Comparison of ENCODE assay signal across 9 mouse cellular contexts in the genomic region with DNA sequence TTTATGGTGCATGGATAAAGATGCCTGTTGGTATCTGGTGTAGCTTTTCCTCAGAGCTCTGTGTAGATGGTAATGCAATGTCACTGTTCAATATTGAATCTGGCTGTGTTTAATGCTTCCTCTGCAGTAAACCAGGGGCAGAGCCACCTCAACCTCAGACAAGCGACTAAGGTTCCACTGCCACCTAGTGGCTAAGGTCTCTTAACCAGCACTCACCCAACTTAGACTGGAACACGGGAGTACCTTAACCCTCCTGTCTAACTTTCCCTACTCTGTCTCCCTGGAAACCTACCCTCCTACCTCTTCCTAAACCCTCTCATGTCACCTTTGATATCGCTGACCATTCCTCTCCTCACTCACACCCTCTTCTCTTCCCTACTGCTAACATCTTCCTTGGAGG.
DNase-seq lines count a peak whose midpoint lies in the region; ATAC-seq and TF ChIP-seq lines count a peak whose summit lies in the region.
"Had no signal": no experiment of that assay in that cellular context is flagged by ENCODE, and none has a peak within 500 bp of the region (broad histone marks: within the 10 kb centered on the region; RNA-seq: fewer than 3 reads in every experiment).

No protein-coding gene starts in this region.

- peaks cover 7% of the 10 kb centered on the region; the same call in 1 of the 2 replicates for H3K4me1 ChIP-seq in forebrain, embryonic 13.5 days
- H3K4me1 ChIP-seq in midbrain, embryonic 14.5 days (ENCODE audit: control insufficient read depth, insufficient read depth, low read length), result no peaks in the 10 kb centered on the region

- H3K36me3 ChIP-seq in forebrain, embryonic 13.5 days (ENCODE audit: poor library complexity, severe bottlenecking), result no peaks in the 10 kb centered on the region
- no peaks in the 10 kb centered on the region for H3K36me3 ChIP-seq in midbrain, embryonic 14.5 days (ENCODE audit: control insufficient read depth, insufficient read depth, low read length)

- no peaks in the 10 kb centered on the region for H3K9me3 ChIP-seq in forebrain, embryonic 13.5 days (replicated peaks)
- H3K9me3 ChIP-seq in midbrain, embryonic 14.5 days (ENCODE audit: control insufficient read depth, low read length), result no peaks in the 10 kb centered on the region

- DNase-seq in gastrocnemius, adult 2 months, result peak; percentile 48
- DNase-seq in gastrocnemius, postnatal 25 days, result no peak
- DNase-seq in brain, adult 2 months (ENCODE audit: low read depth, low spot score), result peak; percentile 81
- peak; percentile 54 for DNase-seq in hindlimb bud, embryonic 11.5 days (ENCODE audit: extremely low spot score, low read depth, low spot score)
- peak; percentile 59 to 69 for DNase-seq in left cerebral cortex, postnatal 14 days (ENCODE audit: low spot score in 2 of 2)
- peak; percentile 87 for DNase-seq in midbrain, embryonic 14.5 days
- peak; percentile 23 to 27 for DNase-seq in spleen, postnatal 36 days (ENCODE audit: low spot score in 2 of 2)

- no peaks in the 10 kb centered on the region for H3K27me3 ChIP-seq in forebrain, embryonic 13.5 days
- H3K27me3 ChIP-seq in midbrain, embryonic 14.5 days (ENCODE audit: control insufficient read depth, insufficient read depth, low read length), result no peaks in the 10 kb centered on the region

- WGBS in forebrain, embryonic 13.5 days, result 20% methylated on average over 3 of the region's 3 CpGs
- whole genome bisulfite sequencing in midbrain, embryonic 14.5 days, result 20% methylated on average over 3 of the region's 3 CpGs

- intact Hi-C loops in gastrocnemius, adult 2 months (cut with DNase I), result no loop called here
- intact Hi-C loops in left cerebral cortex, postnatal 14 days (cut with DNase I), result loop anchor here (2.0 kb wide), 1 partner anchor 536 kb away; no protein-coding TSS in a partner anchor

- no peak overlapping the region for H3K27ac ChIP-seq in gastrocnemius, adult 2 months
- no peak overlapping the region for H3K27ac ChIP-seq in forebrain, embryonic 13.5 days
- no peak overlapping the region for H3K27ac ChIP-seq in midbrain, embryonic 14.5 days (replicated peaks; ENCODE audit: low read depth, low read length)

- TF ChIP-seq CTCF in gastrocnemius, adult 2 months (IDR thresholded peaks at IDR 0.05), result peak; percentile 69

- no peak overlapping the region for H3K9ac ChIP-seq in forebrain, embryonic 13.5 days
- H3K9ac ChIP-seq in midbrain, embryonic 14.5 days (replicated peaks; ENCODE audit: low read length), result no peak overlapping the region

- no peak overlapping the region for H3K4me2 ChIP-seq in forebrain, embryonic 13.5 days
- H3K4me2 ChIP-seq in midbrain, embryonic 14.5 days (ENCODE audit: low read length), result no peak overlapping the region

- no peak overlapping the region for H3K4me3 ChIP-seq in gastrocnemius, adult 2 months
- H3K4me3 ChIP-seq in forebrain, embryonic 13.5 days, result no peak overlapping the region
- H3K4me3 ChIP-seq in midbrain, embryonic 14.5 days (replicated peaks; ENCODE audit: low read depth, low read length), result no peak overlapping the region
- H3K4me3 ChIP-seq: myocyte had no signal

- peak; percentile 68; the same call in 1 of the 2 replicates for ATAC-seq in forebrain, embryonic 13.5 days
- ATAC-seq in midbrain, embryonic 14.5 days (ENCODE audit: low FRiP score, low TSS enrichment), result peak; percentile 57; the same call in 1 of the 2 replicates
